Mouse (Mus musculus): ENCODE results near the gene Coq9. TPM values are rescaled to one million over a fixed set of nuclear protein-coding genes. Genes with fewer than 3 reads are reported as not detected.
A peak's percentile ranks its signal among the peaks of the same experiment; 100 is the strongest.
"Not testable (repeated sequence)": the region's sequence is repeated elsewhere in the genome, so short reads cannot be mapped to it uniquely, and the experiment has no call there.

The Coq9 gene
- polyA plus RNA-seq, 1 experiment: 238 TPM

DNA sequence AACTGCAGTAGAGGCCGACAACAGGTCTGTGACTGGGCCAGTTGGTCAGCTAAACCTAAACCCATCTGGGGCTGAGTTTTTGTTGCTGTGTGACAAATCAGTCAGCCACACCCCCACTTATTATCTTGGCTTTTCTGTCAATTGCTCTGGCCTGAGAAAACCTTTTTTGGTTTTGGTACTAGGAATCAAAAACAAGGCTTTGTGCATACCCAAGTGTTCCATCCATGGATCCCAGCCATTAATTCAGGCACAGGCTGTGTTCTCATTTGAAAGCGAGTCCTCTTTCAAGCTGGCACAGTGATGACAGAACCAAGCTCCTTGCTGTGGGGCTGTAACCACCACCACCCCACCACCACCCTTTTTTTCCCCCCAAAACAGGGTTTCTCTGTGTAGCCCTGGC, 16.7 kb upstream of the Coq9 start:
- H3K4me3 ChIP-seq (ENCODE audit: low read depth, low read length): no peak overlapping the region
- WGBS: 96% methylated on average over 2 of the region's 2 CpGs
- H3K36me3 ChIP-seq (ENCODE audit: control insufficient read depth, insufficient read depth, low read length): peaks cover 45% of the 10 kb centered on the region
- no peaks in the 10 kb centered on the region for H3K27me3 ChIP-seq (ENCODE audit: control insufficient read depth, insufficient read depth, low read length)
- TF ChIP-seq CTCF (IDR thresholded peaks at IDR 0.05; ENCODE audit: extremely low read depth, insufficient read length, insufficient replicate concordance, low read depth, low read length) (no peak), POLR2A (IDR thresholded peaks at IDR 0.05; ENCODE audit: low read depth, low read length) (no peak)
- no peaks in the 10 kb centered on the region; the same call in 1 of the 2 replicates for H3K4me1 ChIP-seq (ENCODE audit: control insufficient read depth, insufficient read depth, insufficient read length, low read length)
- H3K27ac ChIP-seq (ENCODE audit: insufficient read depth, low read depth, low read length): no peak overlapping the region

GRCm38 (mm10) chr8:94822637-94823560, 15.2 kb upstream of the Coq9 start:
- 89% methylated on average over 23 of the region's 23 CpGs for WGBS
- no peak overlapping the region for H3K4me3 ChIP-seq (ENCODE audit: low read depth, low read length)
- TF ChIP-seq CTCF (IDR thresholded peaks at IDR 0.05; ENCODE audit: extremely low read depth, insufficient read length, insufficient replicate concordance, low read depth, low read length) (peak; percentile 68; the same call in 1 of the 2 replicates), POLR2A (IDR thresholded peaks at IDR 0.05; ENCODE audit: low read depth, low read length) (no peak)
- peaks cover 56% of the 10 kb centered on the region for H3K36me3 ChIP-seq (ENCODE audit: control insufficient read depth, insufficient read depth, low read length)
- H3K27me3 ChIP-seq (ENCODE audit: control insufficient read depth, insufficient read depth, low read length): no peaks in the 10 kb centered on the region
- no peak overlapping the region for H3K27ac ChIP-seq (ENCODE audit: insufficient read depth, low read depth, low read length)
- H3K4me1 ChIP-seq (ENCODE audit: control insufficient read depth, insufficient read depth, insufficient read length, low read length): no peaks in the 10 kb centered on the region; the same call in 1 of the 2 replicates

GRCm38 (mm10) chr8:94825170-94825569, 13.0 kb upstream of the Coq9 start:
- WGBS: 87% methylated on average over 6 of the region's 6 CpGs
- Histone ChIP-seq H3K36me3 (ENCODE audit: control insufficient read depth, insufficient read depth, low read length) (peaks cover 68% of the 10 kb centered on the region), H3K27me3 (ENCODE audit: control insufficient read depth, insufficient read depth, low read length) (no peaks in the 10 kb centered on the region), H3K4me3 (ENCODE audit: low read depth, low read length) (no peak overlapping the region), H3K27ac (ENCODE audit: insufficient read depth, low read depth, low read length) (no peak overlapping the region), H3K4me1 (ENCODE audit: control insufficient read depth, insufficient read depth, insufficient read length, low read length) (no peaks in the 10 kb centered on the region; the same call in 1 of the 2 replicates)
- TF ChIP-seq POLR2A (IDR thresholded peaks at IDR 0.05; ENCODE audit: low read depth, low read length): no peak
- TF ChIP-seq CTCF (IDR thresholded peaks at IDR 0.05; ENCODE audit: extremely low read depth, insufficient read length, insufficient replicate concordance, low read depth, low read length): no peak

DNA sequence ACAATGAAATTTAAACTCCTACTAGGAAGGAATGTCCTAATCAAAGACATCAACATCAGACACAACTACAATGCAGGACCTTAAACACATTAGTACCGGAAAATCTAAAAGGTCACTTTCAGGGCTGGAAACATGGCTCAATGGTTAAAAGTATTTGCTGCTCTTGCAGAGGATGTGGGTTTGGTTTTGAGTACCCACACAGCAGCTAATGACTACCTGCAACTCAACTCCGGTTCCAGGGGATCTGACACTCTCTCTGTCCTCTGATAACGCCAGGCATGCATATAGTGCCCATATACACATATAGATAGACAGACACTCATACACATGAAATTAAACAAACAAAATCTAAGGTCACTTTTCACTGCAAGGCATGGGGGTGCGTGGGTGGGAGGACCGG, 11.9 kb upstream of the Coq9 start:
- Histone ChIP-seq H3K36me3 (ENCODE audit: control insufficient read depth, insufficient read depth, low read length) (peaks cover 72% of the 10 kb centered on the region), H3K27me3 (ENCODE audit: control insufficient read depth, insufficient read depth, low read length) (no peaks in the 10 kb centered on the region), H3K4me1 (ENCODE audit: control insufficient read depth, insufficient read depth, insufficient read length, low read length) (no peaks in the 10 kb centered on the region; the same call in 1 of the 2 replicates), H3K27ac (ENCODE audit: insufficient read depth, low read depth, low read length) (no peak overlapping the region), H3K4me3 (ENCODE audit: low read depth, low read length) (no peak overlapping the region)
- no peak for TF ChIP-seq CTCF (IDR thresholded peaks at IDR 0.05; ENCODE audit: extremely low read depth, insufficient read length, insufficient replicate concordance, low read depth, low read length)
- no peak for TF ChIP-seq POLR2A (IDR thresholded peaks at IDR 0.05; ENCODE audit: low read depth, low read length)
- 92% methylated on average over 5 of the region's 5 CpGs for WGBS

DNA sequence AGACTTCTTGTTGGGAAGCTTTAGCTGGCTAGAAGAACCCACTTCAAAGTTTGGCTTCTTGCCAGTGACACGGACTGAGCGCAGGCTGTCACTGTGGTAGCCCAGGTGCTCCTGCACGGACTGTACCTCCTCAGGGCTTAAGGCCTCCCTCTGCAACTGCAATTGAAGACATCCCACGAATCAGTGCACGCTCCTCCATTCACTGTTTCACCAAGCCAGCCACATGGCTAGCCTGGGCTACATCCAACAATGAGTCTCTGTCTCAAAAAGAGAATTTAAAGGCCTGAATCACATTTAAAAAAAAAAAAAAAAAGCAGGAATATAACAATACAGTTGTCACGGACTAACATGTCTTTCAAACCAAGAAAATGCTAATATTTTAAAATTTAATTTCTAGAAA, 9.8 kb upstream of the Coq9 start:
- H3K4me3 ChIP-seq (ENCODE audit: low read depth, low read length): no peak overlapping the region
- TF ChIP-seq CTCF (IDR thresholded peaks at IDR 0.05; ENCODE audit: extremely low read depth, insufficient read length, insufficient replicate concordance, low read depth, low read length) (no peak), POLR2A (IDR thresholded peaks at IDR 0.05; ENCODE audit: low read depth, low read length) (no peak)
- H3K27ac ChIP-seq (ENCODE audit: insufficient read depth, low read depth, low read length): no peak overlapping the region
- peaks cover 64% of the 10 kb centered on the region for H3K36me3 ChIP-seq (ENCODE audit: control insufficient read depth, insufficient read depth, low read length)
- no peaks in the 10 kb centered on the region for H3K4me1 ChIP-seq (ENCODE audit: control insufficient read depth, insufficient read depth, insufficient read length, low read length)
- no peaks in the 10 kb centered on the region for H3K27me3 ChIP-seq (ENCODE audit: control insufficient read depth, insufficient read depth, low read length)
- WGBS: 80% methylated on average over 6 of the region's 6 CpGs

DNA sequence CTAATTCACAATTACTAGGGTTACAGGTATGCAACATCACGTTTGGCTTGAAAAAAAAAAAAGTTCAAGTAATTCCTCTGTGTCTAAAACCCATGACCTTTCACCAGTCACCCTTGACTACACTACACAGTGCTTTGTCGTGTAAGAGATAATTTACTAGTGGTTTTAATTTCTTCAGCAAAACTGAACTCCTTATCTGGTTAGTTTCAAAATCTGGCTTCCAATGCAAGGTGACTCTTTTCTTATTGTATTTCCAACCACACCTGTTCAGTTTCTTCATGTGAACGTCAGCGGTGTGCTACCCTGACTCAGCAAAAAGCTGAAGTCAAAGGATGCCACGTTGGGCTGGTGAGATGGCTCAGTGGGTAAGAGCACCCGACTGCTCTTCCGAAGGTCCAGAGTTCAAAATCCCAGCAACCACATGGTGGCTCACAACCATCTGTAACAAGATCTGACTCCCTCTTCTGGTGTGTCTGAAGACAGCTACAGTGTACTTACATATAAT, 4.2 kb upstream of the Coq9 start:
- H3K4me3 ChIP-seq (ENCODE audit: low read depth, low read length); H3K27ac ChIP-seq (ENCODE audit: insufficient read depth, low read depth, low read length); H3K27me3 ChIP-seq (ENCODE audit: control insufficient read depth, insufficient read depth, low read length); H3K4me1 ChIP-seq (ENCODE audit: control insufficient read depth, insufficient read depth, insufficient read length, low read length): not testable (repeated sequence)
- peaks cover 21% of the 10 kb centered on the region for H3K36me3 ChIP-seq (ENCODE audit: control insufficient read depth, insufficient read depth, low read length)
- 31% methylated on average over 7 of the region's 7 CpGs for WGBS

- H3K4me1 ChIP-seq (ENCODE audit: control insufficient read depth, insufficient read depth, insufficient read length, low read length); H3K27me3 ChIP-seq (ENCODE audit: control insufficient read depth, insufficient read depth, low read length); H3K4me3 ChIP-seq (ENCODE audit: low read depth, low read length); H3K27ac ChIP-seq (ENCODE audit: insufficient read depth, low read depth, low read length): not testable (repeated sequence)
- peaks cover 11% of the 10 kb centered on the region for H3K36me3 ChIP-seq (ENCODE audit: control insufficient read depth, insufficient read depth, low read length)
- WGBS: 91% methylated on average over 13 of the region's 13 CpGs
Measured at GRCm38 (mm10) chr8:94835751-94836150, 2.4 kb upstream of the Coq9 start.

Measured in small intestine, adult 2 months (tissue).